Mouse (Mus musculus) midbrain, embryonic 13.5 days (tissue): ENCODE measurements at regions not wholly inside any gene's neighbourhood (a gene's known extent, or its start where the extent isn't known, plus 50 kb on each side); places are given as distances from the start of the nearest gene placed in this dataset.

Experiments
- ATAC-seq: fragments of 200-750 bp; cut with Nextera tagmentation; 2 replicates; pipeline ENCODE4 v1.8.0; 2017; ENCODE audit warnings: mild to moderate bottlenecking, moderate TSS enrichment, moderate library complexity
- H3K27ac ChIP-seq: fragments of 300-500 bp; sonication (generic); 2 replicates; pipeline ENCODE4 v1.5.1; 2015; ENCODE audit warnings: inconsistent platforms, mild to moderate bottlenecking, moderate library complexity
- H3K27me3 ChIP-seq: fragments of 300-500 bp; sonication (generic); 2 replicates; pipeline ENCODE4 v1.6.1; 2015; ENCODE audit warnings: mild to moderate bottlenecking, inconsistent platforms
- H3K36me3 ChIP-seq: fragments of 300-500 bp; sonication (generic); 2 replicates; pipeline ENCODE4 v1.6.1; 2015; ENCODE audit warnings: mild to moderate bottlenecking, inconsistent platforms
- H3K4me1 ChIP-seq: fragments of 300-500 bp; sonication (generic); replicated peaks from 2 replicates; pipeline ENCODE4 v1.6.1; 2015; ENCODE audit warnings: inconsistent platforms
- H3K4me2 ChIP-seq: fragments of 300-500 bp; sonication (generic); replicated peaks from 2 replicates; pipeline ENCODE4 v1.6.1; 2015; ENCODE audit warnings: moderate library complexity, mild to moderate bottlenecking, inconsistent platforms
- H3K4me3 ChIP-seq: fragments of 300-500 bp; sonication (generic); replicated peaks from 2 replicates; pipeline ENCODE4 v1.5.1; 2015; ENCODE audit warnings: mild to moderate bottlenecking, inconsistent platforms
- H3K9ac ChIP-seq: fragments of 300-500 bp; sonication (generic); replicated peaks from 2 replicates; pipeline ENCODE4 v1.6.1; 2015; ENCODE audit warnings: mild to moderate bottlenecking, inconsistent platforms
- H3K9me3 ChIP-seq: fragments of 300-500 bp; sonication (generic); 2 replicates; pipeline ENCODE4 v1.6.1; 2016; ENCODE audit warnings: mild to moderate bottlenecking, inconsistent platforms
- WGBS: fragments of 180-500 bp; shearing (Covaris S2); methylation state at CpG from one replicate; pipeline ENCODE4 v1.1.7; 2015; 5-methylcytosine and 5-hydroxymethylcytosine counted together

- Histone ChIP-seq H3K9me3 (no peaks in the 10 kb centered on the region), H3K4me3 (no peak overlapping the region), H3K36me3 (no peaks in the 10 kb centered on the region), H3K4me1 (no peaks in the 10 kb centered on the region), H3K9ac (no peak overlapping the region), H3K27me3 (no peaks in the 10 kb centered on the region), H3K4me2 (no peak overlapping the region), H3K27ac (no peak overlapping the region)
- WGBS = 85% methylated on average over 2 of the region's 2 CpGs
- ATAC-seq = no peak
These were observed 3930.7 kb downstream of the 9330182O14Rik start for GRCm38 (mm10) chr15:44064855-44065254.

GRCm38 (mm10) chr15:44083680-44084079 is 3949.5 kb downstream of the 9330182O14Rik start:
- Histone ChIP-seq H3K4me1 (no peaks in the 10 kb centered on the region), H3K36me3 (no peaks in the 10 kb centered on the region), H3K9ac (no peak overlapping the region), H3K9me3 (no peaks in the 10 kb centered on the region), H3K27me3 (no peaks in the 10 kb centered on the region), H3K4me3 (no peak overlapping the region), H3K27ac (no peak overlapping the region), H3K4me2 (no peak overlapping the region)
- ATAC-seq = no peak
- WGBS = 91% methylated on average over 1 of the region's 1 CpGs

- whole genome bisulfite sequencing = 77% methylated on average over 2 of the region's 2 CpGs
- Histone ChIP-seq H3K27ac (no peak overlapping the region), H3K4me2 (no peak overlapping the region), H3K36me3 (no peaks in the 10 kb centered on the region), H3K9ac (no peak overlapping the region), H3K27me3 (no peaks in the 10 kb centered on the region), H3K4me3 (no peak overlapping the region), H3K9me3 (no peaks in the 10 kb centered on the region), H3K4me1 (no peaks in the 10 kb centered on the region)
- no peak for ATAC-seq
These were observed 3978.3 kb downstream of the 9330182O14Rik start for GRCm38 (mm10) chr15:44112328-44112944.

- Histone ChIP-seq H3K27me3 (no peaks in the 10 kb centered on the region), H3K9ac (no peak overlapping the region), H3K9me3 (no peaks in the 10 kb centered on the region), H3K36me3 (no peaks in the 10 kb centered on the region), H3K4me3 (no peak overlapping the region), H3K4me2 (no peak overlapping the region), H3K4me1 (no peaks in the 10 kb centered on the region), H3K27ac (no peak overlapping the region)
- no peak for ATAC-seq
- WGBS = 86% methylated on average over 1 of the region's 1 CpGs
These were observed 4000.0 kb downstream of the 9330182O14Rik start for GRCm38 (mm10) chr15:44134213-44134612.
